Mouse (Mus musculus): ENCODE measurements at regions not wholly inside any gene's neighbourhood (a gene's known extent, or its start where the extent isn't known, plus 50 kb on each side); places are given as distances from the start of the nearest gene placed in this dataset.
"Not testable (repeated sequence)": the region's sequence is repeated elsewhere in the genome, so short reads cannot be mapped to it uniquely, and the experiment has no call there.

DNA sequence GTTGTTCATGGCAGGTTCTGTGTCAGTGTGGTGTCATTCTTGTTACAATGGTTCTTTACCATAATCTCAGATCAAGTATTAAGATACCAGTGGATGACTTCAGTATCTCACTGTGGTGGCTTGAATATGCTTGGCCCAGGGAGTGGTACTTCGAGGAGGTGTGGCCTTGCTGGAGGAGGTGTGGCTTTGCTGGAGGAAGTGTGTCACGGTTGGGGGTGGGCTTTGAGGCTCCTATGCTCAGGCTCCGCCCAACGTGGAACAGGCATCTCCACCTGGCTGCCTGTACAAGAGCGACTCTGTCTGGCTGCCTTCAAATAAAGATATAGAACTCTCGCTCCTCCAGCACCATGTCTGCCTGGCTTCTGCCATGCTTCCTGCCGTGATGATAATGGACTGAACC is 63.6 kb downstream of the Cd2 start:
- no peak for DNase-seq (ENCODE audit: low spot score in 2 of 2)
- intact Hi-C loops (cut with DNase I): no loop called here

DNA sequence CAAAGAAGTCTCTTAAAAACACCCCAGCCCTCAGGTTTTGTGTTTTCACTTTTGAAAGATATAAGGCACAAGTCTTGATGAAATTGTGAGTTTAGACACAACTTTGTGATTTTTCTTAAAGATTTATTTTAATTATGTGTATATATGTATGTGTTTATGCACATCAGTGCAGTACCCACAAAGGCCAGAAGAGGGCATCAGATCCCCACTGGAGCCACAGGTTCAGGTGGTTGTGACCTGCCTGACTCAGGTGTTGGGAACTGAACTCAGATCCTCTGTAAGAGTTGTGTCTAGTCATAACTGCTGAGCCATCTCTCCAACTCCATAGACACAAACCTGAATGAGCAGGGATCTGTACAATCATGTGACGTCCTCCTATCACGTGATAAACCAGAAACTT is 67.8 kb downstream of the Cd2 start:
- DNase-seq (ENCODE audit: low spot score in 2 of 2): no peak
- intact Hi-C loops (cut with DNase I): no loop called here

DNA sequence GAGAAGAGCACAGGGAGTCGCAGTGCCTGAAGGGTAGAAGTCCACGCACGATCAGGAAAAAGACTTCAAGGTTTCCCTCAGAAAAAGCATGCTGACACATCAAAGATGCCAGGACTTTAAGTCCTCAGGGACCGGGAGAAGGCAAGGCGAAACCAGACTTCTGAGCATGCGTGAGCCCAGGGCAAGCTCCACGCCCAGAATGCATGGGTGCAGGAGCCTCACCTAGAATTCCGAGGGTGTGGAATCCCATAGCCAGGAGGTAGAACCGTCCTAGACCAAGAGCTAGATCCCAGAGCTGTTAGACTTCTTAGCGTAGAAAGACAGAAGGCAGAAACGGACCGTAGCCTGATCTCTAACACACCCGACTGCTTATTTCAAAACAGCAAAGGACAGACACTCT is 71.0 kb downstream of the Cd2 start:
- intact Hi-C loops (cut with DNase I): no loop called here
- no peak for DNase-seq (ENCODE audit: low spot score in 2 of 2)

DNA sequence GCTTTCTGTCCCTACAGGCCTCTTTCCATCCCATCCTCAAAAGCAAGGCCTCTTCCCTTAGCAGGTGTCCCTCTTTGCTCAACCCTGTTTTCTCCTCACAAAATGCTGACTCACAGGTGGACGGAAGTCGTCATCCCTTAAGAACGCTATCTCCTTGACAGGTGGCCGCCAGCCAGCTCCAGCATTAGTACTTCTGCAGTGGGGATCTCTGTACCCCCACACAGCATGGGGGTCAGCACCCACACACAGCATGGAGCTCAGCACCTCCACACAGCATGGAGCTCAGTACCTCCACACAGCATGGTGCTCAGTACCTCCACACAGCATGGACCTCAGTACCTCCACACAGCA is 74.6 kb downstream of the Cd2 start:
- intact Hi-C loops (cut with DNase I): no loop called here

DNA sequence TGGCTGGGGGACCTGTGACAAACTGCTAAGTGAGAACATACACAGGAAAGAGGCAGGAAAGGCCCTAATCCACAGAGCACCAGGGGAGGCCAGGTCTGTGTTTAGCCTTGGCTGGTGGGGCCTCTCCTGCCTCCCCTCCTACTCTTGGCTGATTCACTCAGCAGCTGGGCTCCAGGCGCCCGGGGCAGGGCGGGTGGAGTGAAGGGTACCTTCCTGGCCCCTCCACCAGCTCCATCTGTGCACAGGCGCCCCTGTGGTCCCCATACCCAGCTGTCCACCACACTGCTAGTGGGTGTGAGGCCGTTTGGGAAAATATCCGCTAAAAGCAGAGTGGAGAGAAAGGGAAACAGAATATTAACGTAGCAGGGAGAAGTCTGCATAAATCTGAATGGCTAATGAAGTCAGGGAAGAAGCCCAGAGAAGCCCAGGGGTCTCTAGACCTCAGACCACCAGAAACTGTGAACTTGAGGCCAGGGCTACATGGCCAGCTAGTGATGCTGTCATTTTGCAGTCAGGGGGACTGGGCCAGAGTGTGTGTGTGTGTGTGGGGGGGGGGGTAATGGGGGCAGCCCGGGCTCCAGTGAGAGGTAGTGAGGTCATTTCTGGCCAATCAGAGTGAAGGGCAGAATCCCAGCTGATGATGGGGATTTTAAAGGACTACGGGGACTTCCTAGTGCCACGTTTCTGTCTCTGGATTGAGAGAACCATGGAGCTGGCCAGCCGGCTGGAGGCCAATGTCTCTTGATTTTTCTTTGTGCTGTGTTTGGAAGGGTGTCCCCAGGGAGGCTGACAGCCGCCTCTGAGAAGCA is 75.1 kb downstream of the Cd2 start:
- intact Hi-C loops (cut with DNase I): no loop called here

More for the DNA sequence above, 74.6 kb downstream of the Cd2 start:
- DNase-seq (ENCODE audit: low spot score in 2 of 2): no peak

DNA sequence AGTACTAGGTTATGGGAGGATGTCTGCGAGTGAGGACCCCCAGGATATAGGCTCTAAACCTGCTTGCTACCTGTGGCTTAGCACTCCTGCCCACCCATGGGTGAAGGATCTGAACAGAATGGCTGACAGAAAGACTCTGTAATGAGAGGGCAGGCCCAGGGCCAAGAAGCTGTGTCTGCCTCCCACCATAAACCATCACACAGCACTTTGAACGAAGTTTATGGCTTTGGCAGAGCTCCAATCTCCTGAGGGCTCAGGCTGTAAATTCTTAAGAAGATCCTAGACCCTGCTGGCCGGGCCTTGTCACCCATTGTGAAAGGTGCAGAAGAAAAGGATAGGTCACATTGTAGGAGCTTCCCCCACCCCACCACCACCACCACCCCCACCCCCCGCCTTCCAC is 75.8 kb downstream of the Cd2 start:
- intact Hi-C loops (cut with DNase I): no loop called here

More for the DNA sequence above, 75.1 kb downstream of the Cd2 start:
- peak in 1 of 2 experiments; percentile 26 for DNase-seq (ENCODE audit: low spot score in 2 of 2)

DNA sequence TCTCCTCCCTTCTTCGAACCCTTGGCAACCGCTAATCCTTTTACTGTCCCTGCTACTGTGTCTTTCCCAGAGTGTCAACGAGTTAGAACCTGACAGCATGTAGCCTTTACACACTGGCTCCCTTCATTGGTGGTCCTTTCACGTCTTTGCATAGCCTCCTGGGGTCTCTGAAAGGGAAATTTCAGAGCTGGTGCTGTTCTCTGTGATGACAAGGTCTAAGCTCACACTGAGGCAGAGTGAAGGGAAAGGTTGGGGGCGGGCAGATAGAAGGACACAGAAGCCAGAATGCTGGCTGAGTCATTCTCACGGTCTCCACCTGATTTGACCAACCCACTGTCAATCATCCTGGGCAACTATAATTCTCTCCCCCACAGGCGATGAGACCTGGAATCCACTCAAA is 78.2 kb downstream of the Cd2 start:
- intact Hi-C loops (cut with DNase I): no loop called here
- no peak for DNase-seq (ENCODE audit: low spot score in 2 of 2)

More for the DNA sequence above, 75.8 kb downstream of the Cd2 start:
- DNase-seq (ENCODE audit: low spot score in 2 of 2): no peak

DNA sequence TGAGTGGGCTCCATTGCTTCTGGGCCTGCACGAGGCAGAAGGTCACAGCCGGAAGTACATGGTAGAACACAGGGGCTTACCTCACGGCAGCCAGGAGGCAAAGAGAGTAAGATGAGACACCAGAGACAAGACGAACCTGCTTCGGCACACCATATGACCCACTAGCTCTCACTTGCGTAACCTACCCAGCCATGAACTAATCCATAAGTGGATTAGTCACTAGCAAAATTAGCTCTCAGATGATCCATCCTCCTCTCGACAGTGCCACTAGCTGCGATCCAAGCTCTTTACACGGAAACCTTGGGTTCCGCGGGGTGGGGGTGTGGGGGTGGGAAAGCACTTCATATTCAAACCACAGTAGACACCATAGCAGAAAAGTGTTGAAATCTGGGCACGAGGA is 79.0 kb downstream of the Cd2 start:
- intact Hi-C loops (cut with DNase I): no loop called here
- DNase-seq (ENCODE audit: low spot score in 2 of 2): no peak

DNA sequence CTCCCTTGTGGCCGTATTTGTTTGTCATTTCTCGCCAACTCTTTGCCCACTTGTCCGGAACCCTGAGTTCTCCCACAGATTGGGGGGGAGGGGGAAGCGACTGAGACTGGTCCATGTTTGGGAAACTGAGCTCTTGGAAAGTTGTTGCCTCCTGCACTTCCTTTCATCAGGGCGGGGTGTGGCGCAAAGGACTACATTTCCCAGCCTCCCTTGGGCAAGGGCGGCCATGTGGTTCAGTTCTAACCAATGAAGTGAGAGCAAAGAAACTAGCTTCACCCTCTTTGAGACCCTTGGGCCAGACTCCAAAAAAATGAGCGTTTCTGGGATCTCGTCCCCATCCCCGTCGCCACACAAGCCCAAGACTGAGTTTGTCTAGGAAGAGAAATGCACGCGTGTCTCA is 81.6 kb downstream of the Cd2 start:
- peak in 1 of 2 experiments; percentile 30 for DNase-seq (ENCODE audit: low spot score in 2 of 2)

DNA sequence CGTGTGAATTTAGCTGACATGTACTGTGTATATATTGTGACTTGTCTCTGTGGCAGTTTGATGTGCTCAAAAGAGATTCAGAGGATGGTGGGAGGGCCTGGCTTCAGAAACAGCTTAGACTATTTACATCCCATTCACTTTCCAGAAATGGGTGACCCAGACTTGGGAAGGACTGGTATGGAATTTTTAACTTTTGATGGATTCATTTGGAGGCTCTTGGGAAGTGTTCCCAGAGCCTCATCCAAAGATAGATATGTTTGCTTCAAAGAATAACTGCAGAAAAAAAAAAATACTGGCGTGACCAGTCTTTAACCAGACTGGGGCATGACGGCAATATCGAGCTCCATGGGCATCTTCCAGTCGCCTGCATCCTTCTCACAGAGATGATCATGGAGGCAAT is 84.6 kb upstream of the Ptgfrn start:
- DNase-seq (ENCODE audit: low spot score in 2 of 2): peak; percentile 18 to 32
- intact Hi-C loops (cut with DNase I): no loop called here

More for the DNA sequence above, 81.6 kb downstream of the Cd2 start:
- intact Hi-C loops (cut with DNase I): not testable (repeated sequence)

DNA sequence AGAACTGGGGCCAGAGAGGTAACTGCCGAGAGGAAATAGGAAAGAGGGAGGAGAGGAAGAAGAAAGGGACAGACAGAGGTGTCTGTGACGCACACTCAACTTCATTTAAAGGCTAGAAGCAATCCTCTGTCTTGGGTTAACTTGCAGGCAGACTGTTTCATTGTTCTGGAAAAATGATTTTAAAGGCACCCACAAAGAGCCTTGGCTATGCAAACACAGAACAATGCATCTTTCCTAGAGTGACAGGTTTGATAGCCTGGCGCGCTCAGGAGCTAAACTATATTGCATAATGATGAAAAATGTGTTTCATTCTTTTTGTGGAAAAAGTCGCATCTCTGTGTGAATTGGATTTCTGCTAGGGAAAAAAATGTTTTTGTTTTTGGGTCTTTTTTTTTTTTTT is 84.2 kb upstream of the Ptgfrn start:
- intact Hi-C loops (cut with DNase I): no loop called here
- no peak for DNase-seq (ENCODE audit: low spot score in 2 of 2)

DNA sequence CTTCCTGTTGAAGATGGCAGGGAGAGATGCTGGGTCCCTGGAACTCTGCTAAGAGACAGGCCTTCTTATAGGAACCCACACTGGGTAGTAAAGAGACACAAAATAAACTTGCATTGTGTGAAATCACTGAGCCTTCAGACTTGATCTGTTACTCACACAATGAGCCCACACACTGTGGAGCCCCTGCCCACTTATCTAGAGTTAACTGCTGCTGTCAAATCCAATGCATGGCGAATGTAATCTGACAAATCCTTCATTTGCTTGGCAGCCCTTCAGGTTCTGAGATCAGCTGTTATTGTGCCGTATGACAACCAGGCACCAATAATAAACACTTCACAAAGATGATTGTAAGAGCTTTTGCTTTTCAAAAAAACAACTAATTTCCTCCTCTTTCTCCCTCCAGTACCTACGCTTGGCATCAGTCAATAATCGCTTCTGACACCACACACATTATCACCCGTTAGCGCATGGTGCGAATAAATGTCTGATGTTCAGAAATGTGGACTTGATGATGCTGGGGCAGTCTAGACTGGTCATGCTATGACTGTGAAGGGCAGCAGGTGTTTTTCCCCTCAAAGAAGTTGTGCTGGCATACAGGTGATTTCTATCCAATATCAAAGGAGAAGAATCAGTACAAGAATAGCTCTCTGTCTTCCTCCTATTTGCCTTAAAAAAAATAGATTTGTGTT is 81.4 kb upstream of the Ptgfrn start:
- intact Hi-C loops (cut with DNase I): no loop called here
- peak; percentile 21 to 22 for DNase-seq (ENCODE audit: low spot score in 2 of 2)

DNA sequence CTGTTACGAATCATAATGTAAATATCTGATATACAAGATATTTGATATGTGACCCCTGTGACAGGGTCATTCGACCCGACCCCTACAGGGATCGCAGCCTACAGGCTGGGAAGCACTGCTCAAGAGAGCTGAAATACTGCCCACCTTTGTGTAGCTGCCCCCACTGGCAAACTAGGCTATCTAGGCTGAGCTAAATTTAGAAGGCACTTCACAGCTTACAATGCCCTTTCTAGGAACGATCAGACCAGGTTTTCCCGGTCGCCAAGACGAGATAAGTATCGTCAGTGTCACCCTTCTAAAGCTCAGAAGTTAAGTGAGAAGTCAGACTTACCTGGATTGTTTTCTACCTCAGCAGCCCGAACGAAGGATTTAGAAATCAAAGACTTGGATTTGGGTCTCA is 71.9 kb upstream of the Ptgfrn start:
- DNase-seq (ENCODE audit: low spot score in 2 of 2): no peak
- intact Hi-C loops (cut with DNase I): no loop called here

DNA sequence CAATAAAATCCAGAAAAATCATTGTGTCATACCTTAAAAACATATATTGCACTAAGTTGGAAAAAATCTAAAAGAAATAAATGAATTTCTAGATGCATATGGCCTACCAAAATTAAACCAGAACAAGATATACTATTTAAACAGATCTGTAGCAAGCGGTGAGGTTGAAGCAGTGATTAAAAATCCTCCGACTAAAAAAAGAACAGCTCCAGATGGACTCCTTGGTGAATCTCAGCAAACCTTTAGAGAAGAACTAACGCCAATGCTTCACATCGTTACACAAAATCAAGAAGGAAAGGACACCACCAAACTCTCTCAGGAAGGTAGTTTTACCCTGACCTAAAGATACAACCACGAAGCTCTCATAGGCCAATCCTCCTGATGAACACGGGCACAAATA is 63.9 kb upstream of the Ptgfrn start:
- intact Hi-C loops (cut with DNase I): no loop called here
- peak in 1 of 2 experiments; percentile 33 for DNase-seq (ENCODE audit: low spot score in 2 of 2)

DNA sequence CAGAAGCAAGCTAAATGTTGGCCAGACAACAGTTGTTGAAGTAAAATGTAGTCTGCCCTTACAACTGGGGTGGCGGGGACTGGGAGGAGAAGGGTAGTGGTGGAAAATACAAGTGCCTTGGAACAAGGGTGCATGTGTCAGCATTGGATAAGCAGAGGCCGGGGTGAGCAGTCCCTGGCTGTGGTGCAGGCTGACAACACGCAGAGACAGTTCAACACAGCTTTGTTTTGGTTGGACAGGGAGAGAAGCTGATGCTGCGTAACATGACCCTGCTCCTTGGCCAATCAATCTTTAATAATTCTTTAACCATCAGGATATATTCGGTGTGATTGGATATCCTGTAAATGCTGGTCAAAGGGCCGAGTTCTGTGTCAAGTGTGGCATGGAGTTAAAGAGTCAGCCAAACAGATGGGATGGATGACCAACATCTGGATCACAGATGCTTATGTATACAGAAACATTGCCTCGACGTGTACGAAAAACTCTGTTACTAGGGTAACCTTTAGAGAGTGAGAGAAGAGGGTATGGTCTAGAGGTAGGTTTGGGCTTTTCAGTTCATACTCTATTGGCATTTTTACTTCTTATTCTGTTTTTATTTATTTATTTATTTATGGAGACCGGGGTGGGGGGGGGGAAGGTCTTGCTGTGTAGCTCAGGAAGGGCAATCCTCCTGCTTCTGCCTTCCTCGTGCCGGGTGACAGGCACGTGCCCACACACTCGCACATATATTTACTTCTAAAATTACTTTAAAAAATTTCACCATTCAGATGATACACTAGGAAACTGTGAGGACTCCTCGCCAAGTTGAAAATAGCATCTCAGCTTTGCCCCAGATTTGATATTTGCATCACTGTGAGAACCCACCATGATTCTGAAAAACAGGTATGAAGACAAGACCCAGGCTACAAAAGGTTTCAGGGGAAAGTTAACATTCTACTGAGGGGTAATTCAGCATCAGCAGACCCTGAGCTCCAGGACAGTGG is 60.2 kb upstream of the Ptgfrn start:
- intact Hi-C loops (cut with DNase I): no loop called here
- peak; percentile 22 to 29 for DNase-seq (ENCODE audit: low spot score in 2 of 2)

DNA sequence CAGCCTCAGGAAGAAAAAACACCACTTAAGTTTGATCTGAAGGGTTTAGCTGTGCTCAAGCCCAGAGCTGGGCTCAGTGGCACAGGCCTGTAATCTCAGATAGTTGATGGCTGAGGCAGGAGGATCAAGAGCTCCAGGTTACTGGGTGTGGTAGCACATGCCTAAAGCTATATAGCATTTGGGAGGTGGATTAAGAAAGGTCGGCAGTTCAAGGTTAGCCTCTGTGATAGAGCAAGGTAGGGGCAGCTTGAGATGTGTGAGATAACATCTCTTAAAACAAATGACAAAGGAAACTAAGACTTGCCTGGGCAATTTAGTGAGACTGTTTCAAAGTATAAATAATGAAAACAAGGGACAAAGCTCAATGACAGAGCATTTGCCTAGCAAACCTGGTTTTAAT is 56.9 kb upstream of the Ptgfrn start:
- no peak for DNase-seq (ENCODE audit: low spot score in 2 of 2)
- intact Hi-C loops (cut with DNase I): no loop called here

DNA sequence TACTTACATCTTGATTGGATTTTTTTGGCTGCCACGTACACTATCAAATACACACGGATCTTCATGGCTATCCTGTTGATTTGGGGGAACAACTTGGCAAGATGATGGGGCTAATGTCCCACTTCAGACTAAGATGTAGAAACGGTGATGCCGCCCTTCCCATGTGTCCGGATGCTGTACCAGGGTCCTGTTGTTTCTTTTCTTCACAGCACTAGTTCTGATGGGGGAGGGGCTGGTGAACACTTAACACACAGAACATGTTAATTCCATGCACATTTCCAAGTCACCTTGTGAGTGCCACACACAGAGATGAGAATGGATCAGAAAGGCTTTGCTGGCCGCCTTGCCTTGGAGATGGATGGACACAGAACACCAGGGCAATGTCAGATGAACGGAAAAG is 56.5 kb upstream of the Ptgfrn start:
- intact Hi-C loops (cut with DNase I): no loop called here
- no peak for DNase-seq (ENCODE audit: low spot score in 2 of 2)

DNA sequence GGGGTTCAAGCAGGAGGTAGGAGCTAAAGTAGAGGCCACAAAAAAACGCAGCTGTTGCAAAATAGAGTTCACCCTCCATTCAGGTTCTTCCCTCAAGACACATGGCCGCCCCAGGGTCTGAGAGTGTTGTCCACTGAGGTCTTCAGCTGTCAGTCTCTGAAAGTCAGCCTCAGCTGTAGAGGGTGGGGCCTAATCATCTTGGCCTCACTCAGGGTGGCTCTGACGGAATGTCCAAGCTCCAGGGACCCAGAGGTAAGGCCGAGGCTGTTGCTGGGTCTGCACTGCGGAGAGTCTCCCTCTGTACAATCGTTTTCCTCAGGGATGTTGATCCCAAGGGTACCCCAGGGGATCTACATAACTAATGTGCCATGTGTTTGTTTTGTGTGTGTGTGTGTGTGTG is 55.2 kb upstream of the Ptgfrn start:
- no peak for DNase-seq (ENCODE audit: low spot score in 2 of 2)
- intact Hi-C loops (cut with DNase I): no loop called here

DNA sequence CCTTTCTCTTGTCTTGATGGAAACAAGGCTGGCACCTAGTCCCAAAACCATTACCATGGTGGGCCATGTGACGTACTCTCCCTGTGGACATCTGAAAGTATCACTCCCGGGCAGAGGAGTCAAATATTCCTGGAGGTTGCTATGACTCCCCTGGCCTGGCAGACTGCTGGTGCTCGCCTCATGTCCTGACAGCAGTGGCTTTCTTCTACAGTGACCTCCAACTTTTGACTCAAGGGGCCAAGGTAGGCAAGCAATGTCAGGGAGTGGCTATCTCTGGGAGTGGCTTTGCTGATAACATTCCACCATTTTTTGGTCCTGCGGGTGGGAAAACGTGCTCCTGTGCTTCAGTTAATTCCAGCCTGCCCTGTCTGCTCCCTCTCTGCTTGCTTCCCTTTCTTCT is 54.7 kb upstream of the Ptgfrn start:
- intact Hi-C loops (cut with DNase I): no loop called here
- DNase-seq (ENCODE audit: low spot score in 2 of 2): no peak

DNA sequence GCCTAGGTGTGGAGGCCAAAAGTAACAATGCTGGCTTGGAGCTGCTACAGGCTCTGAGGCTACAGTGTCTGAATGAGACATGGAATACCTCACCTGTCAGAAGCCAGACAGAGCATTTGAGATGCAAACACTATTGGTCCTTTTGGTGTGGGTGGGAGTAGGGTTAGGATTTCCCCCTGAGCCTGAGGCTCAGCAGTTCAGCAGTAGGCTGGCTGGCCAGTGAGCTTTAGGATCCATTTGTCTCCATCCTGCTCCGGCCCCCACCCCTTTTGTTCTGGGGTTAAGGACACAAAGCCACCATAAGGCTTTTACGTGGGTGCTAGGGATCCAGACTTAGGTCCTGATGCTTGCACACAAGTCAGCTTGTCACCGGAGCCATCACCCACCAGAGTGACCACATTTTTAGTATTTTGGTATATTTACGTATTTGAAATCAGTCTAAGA is 53.9 kb upstream of the Ptgfrn start:
- intact Hi-C loops (cut with DNase I): loop anchor here (2.0 kb wide), 1 partner anchor 189 kb away; no protein-coding TSS in a partner anchor

More for the DNA sequence above, 53.9 kb upstream of the Ptgfrn start:
- DNase-seq (ENCODE audit: low spot score in 2 of 2): no peak
